Mouse (Mus musculus) kidney, adult 11 months (tissue): ENCODE measurements around the gene Slc9a9.
A peak's percentile ranks its signal among the peaks of the same experiment; 100 is the strongest.

Experiments used
- DNase-seq: peaks from one replicate; pipeline ENCODE4 v3.0.0; 2022

The Slc9a9 gene

DNA sequence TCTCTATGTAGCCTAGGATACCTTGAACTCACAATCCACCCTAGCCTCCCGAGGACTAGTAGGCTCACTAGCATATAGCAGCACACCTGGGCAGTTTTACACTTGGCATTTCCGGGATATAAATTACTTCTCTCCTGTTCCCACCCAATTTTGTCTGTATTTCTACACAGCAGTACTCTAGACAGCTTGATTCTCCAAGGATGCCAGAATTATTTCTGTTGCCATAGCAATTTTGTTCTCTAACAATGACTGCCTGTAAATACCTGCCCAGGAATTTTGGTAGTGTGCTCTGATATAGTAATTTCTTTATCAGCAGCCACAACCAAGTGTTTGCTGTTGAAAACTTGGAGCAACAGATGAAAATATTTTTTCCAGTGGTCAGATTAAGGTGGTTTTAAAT lies 16.7 kb downstream of the Slc9a9 start:
- DNase-seq: no peak

GRCm38 (mm10) chr9:94687203-94687859 lies 17.6 kb downstream of the Slc9a9 start:
- no peak for DNase-seq

GRCm38 (mm10) chr9:94691311-94692087 lies 21.8 kb downstream of the Slc9a9 start:
- no peak for DNase-seq

DNA sequence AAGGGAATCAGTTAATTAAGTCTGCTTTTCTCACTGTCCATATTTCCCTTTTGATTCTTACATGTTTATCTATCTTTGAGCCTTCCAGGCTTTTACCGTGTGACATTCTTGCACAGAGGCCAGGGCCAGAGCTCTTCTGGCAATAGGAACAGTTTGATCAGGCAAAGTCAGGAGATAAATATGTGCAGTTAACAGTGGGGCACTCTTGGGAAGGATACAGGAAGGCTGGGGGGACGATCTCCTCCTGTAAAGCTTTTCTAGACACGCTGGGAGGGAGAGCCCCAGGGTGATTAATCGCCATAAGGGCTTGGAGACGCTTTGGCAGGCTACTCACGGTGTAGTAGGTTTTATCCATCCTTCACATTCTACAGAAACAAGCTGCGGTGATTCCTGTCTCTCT lies 22.4 kb downstream of the Slc9a9 start:
- DNase-seq: no peak

DNA sequence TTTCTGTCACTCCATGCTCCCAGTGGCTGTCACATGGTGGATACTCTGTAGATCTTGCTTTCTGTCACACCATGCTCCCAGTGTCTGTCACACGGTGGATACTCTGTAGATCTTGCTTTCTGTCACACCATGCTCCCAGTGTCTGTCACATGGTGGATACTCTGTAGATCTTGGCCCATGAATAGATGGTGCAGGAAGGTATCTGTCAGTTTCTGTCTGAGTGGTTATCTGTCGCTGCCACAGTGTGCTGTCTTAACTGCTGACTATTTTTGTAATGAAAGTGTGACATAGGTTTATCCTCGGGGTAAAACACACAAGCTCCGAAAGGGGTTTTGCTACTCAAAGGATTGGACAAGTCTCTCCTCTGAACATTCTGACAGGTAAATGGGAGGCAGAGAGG lies 24.5 kb downstream of the Slc9a9 start:
- no peak for DNase-seq

GRCm38 (mm10) chr9:94694983-94695382 lies 25.3 kb downstream of the Slc9a9 start:
- no peak for DNase-seq

- DNase-seq: peak; percentile 2
Measured at GRCm38 (mm10) chr9:94696539-94697079, 26.9 kb downstream of the Slc9a9 start.

- DNase-seq: no peak
Measured at GRCm38 (mm10) chr9:94698175-94698574, 28.5 kb downstream of the Slc9a9 start.

DNA sequence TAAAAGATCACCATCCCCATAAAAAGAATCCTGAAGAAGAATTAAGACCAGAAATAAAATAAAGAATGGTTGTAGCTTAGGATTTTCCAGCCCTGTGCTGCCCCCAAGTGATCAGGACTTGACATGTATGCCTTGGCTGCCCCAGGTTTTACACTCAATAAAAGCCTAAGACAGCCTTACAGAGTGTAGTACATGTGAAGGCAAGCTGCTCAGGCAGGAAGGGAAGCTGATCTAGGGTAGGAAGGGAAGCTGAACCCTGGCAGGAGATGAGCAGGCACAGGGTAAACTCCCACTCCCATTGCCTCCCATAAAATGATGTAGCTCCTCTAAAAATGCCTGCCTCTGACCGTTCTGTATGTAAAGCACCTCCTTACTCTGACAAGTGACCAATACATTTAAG lies 30.8 kb downstream of the Slc9a9 start:
- DNase-seq: no peak

DNA sequence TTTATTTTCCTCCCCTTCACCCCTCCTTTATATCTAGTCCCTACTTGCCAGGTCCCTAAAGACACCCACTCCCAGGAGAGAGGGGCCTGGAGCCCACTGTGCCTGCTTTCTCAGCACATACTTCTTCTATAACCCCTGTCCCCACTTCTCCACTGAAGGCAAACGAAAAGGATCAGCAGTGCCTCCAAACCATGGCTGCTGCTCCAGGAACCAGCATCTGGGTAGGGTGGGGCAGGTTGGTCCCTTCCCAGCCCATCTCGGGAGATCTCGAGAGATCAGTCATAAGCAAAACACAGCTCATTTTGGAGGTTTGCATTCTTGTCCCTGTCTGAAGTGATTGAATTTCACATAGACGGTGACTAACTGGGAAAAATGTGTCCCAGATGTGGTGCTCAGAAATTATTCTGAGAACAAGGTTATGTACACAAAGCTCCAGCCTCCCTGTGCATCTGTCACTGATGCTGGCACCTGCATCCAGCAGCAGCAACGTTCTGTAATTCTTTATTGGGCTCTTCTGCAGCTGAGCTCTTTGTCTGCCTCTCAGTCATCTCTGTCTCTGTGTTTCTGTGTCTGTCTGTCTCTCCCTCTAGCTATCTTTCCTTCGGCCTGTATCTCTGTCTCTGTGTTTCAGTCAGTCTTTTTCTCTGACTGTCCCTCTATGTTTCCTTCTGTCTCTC lies 31.6 kb downstream of the Slc9a9 start:
- no peak for DNase-seq

DNA sequence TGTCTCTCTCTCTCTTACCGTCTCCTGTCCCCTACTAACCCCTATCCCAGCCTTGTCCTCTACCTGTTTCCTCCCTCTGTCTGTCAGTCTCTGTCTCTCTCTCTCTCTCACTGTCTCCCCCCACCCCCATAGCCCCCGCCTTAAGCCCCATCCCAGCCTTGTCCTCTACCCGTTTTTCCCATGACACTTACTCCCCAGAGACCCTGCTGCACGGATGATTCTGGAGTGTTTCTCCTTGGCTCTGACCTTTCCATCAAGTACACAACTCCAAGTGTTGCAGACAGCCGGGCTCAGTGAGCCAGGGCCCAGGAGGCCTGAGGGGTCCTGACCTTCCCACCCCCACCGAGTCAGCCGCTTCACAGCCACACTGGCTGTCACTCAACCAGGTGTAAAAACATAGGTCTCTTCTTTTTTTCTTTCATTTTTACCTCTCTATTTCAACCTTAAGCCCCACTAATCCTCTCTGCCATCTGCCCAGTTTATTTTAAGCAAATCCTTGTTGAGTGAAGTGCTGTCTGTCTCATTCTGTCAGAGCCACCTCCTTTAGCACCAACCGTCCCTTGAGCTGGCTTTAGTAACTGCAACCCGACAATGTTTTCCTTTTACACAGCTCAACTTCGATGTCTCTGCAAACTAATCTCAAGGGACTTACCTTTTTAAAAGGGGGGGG lies 32.4 kb downstream of the Slc9a9 start:
- no peak for DNase-seq

- DNase-seq: no peak
Measured at GRCm38 (mm10) chr9:94704986-94705757, 35.5 kb downstream of the Slc9a9 start.

- no peak for DNase-seq
Measured at GRCm38 (mm10) chr9:94705758-94706026, 36.0 kb downstream of the Slc9a9 start.

DNA sequence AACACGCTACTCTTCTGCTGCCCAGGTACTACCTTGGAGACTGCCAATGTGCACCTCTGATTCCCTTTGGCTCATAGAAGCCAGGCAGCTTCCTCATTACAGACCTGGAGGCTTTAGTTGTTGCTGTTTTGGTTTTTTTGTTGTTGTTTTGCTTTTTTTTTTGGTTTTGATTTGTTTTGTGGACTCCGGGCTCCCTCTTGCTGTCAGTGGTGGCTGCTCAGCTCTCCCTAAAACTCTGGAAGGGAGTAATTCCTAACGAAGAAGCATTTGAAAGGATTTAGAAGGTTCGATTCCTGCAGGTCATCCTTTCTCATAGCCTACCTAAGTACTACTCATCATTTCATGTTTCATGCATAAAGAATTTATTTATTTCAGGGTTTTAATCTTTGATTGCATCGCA lies 42.4 kb downstream of the Slc9a9 start:
- no peak for DNase-seq

DNA sequence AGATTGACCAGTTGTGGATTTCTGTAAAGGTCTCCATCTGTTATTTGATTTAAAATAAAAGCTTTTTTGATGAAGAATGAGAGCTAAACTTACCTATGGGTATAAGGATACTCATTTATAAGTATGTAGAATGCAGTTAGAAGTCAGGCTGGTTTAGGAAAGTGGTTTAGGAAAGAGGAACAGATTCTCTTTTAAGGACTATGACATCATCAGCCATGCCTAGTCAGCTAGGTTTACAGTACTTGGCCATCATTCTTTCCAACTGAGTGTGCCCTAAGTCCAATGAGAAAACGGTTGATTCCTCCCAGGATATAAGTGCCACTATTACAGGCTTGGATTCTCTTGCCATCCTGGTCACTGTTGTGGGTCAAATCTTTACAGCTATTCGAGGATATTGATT lies 47.0 kb downstream of the Slc9a9 start:
- no peak for DNase-seq

DNA sequence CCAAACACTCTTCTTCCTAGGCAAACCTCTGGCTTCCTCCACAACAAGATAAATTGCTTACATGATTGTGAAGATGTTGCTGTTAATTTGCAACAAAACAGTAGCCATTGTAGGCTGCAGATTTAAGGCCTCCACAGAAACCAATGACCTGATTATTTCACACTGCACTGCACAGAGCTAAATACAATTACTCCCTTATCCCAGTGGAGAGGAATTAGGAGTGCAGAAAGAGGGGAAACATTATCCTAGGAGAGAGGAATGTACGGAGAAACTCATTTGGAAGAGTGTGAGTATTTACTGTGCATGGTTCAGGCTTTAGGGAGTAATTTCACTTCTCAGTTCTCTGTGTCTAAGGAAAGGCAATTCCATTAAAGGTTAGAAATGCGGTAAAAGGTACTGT lies 53.9 kb downstream of the Slc9a9 start:
- DNase-seq: no peak

- DNase-seq: no peak
Measured at GRCm38 (mm10) chr9:94725121-94725520, 55.4 kb downstream of the Slc9a9 start.

GRCm38 (mm10) chr9:94727457-94727856 lies 57.7 kb downstream of the Slc9a9 start:
- DNase-seq: no peak

DNA sequence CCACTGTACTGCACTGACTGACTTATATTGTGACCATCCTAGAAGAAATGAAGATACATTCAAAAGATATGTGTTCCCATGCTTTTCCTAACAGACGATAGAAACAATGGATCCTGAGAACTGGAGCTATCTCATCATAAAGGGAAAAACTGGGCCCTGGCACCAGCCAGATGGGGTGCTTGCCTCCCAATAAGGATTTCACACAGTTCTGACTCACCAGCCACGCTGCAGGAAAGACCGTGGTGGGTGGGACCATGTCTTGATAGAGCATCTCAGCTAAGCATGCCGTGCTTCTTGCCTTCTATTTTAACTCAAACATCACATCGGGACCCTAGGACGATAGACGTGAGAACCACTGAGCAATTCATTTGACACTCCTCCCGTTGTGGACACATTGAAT lies 60.7 kb downstream of the Slc9a9 start:
- no peak for DNase-seq

DNA sequence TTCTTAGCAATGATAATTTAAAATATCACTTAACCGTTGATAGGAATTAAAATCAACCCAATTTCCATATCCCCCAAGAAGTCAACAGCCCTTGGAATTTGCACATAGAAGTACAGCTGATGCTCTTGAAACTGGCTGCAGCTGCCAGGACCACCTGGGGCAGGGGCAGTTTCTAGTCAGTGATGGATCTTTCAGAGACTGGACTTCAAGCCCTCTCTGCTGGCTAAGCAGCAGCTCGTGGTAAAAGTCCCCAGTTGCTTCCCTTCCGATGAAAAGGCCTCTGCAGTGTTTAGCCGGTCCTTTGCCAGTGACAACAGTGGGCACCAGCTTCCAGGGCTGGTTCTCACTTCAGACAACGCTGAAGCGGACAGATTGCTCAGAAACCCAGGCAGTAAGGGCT lies 62.4 kb downstream of the Slc9a9 start:
- DNase-seq: no peak

DNA sequence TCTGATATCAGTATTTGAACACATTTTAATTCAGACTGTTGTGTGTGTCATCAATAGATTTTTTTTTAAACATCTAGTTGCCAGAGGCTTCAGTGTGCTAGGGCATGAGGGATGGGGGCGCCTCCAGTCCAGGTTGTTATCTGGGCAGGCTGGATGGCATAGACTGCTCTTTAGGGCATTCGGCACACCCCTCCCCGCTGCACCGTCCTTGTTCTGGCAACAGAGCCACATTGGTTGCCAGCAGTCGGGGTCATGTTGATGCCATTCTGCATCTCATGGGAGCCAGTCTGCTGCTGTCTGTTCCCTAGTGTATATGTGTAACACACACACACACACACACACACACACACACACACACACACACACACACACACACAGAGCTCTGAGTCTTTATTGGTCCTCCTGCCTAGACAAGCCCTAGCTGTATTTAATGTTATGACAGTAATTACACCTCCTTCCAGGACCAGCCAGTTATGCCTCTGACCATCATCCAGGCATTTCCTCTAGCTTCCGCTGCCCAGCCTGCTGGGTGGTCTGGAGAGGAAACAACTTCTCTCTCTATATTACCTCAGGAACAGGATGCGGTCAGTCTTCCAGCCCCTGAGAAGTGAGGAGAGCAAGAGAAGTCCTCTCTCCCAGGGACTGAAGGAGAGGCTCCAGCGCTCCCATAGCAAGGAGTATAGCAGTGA lies 63.0 kb downstream of the Slc9a9 start:
- no peak for DNase-seq

GRCm38 (mm10) chr9:94734320-94734719 lies 64.6 kb downstream of the Slc9a9 start:
- DNase-seq: no peak
